Mouse (Mus musculus): ENCODE measurements around the gene Ankra2.

Ankra2 gene

DNA sequence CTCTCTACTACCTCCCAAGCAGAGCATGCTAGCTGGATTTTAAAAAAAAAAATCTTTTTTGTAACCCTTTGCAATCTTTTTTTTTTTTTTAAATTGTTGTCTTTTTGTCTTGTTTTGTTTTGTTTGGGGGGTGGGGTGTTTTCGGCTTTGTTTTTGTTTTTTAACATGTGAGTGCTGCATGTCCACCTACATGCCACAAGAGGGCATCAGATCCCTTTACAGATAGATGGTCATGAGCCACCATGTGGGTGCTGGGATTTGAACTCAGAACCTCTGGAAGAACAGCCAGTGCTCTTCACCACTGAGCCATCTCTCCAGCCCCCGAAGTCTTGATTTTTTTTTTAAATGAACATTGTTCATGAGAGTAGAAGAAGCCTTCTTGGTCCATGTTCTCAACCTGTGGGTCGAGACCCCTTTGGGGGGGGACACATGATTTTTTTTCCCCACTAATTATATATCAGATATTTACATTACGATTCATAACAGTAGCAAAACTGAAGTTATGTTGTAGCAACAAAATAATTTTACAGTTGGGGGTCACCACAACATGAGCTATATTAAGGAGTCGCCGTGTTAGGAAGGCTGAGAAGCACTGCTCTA is 35.1 kb downstream of the Ankra2 start:
- no peak for DNase-seq

DNA sequence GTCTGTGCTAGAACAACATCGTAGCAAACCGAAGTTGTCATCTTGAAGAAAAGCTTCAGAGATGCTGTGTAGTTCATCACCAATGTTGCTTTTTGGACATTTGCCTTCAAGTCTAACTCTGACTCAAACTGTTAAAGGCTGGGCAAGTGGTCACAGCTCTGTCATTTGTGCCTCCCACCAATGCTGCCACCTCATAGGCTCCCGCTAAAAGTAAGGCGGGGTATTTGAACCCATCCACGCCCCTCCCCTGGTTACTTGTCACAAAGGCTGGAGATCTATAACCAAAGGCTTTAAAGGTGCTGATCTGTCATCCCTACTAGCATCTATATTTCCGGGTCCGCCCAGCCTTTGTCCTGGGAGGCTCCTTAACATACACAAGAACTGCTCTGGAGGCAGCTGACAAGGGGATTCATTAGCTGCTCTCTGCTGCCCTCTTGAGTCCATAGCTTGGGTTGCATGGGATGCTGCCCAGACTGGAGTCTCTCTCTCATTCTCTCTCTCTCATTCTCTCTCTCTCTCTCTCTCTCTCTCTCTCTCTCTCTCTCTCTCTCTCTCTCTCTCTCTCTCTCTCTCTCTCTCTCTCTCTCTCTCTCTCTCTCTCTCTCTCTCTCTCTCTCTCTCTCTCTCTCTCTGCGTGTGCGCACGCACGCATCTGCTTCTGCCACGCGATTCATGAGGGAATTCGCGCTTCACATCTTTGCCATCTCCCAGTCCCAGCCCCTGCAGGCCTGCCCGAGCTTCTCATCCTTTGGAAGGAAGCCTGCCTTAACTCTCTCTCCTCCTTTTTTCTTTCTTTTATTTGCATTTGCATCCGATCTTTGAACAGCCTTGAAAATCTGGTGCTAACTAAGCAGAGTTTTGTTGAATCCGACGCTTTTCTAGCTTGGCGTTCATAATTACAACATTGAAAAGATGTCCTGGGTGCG is 36.2 kb downstream of the Ankra2 start:
- peak; percentile 80 for DNase-seq

DNA sequence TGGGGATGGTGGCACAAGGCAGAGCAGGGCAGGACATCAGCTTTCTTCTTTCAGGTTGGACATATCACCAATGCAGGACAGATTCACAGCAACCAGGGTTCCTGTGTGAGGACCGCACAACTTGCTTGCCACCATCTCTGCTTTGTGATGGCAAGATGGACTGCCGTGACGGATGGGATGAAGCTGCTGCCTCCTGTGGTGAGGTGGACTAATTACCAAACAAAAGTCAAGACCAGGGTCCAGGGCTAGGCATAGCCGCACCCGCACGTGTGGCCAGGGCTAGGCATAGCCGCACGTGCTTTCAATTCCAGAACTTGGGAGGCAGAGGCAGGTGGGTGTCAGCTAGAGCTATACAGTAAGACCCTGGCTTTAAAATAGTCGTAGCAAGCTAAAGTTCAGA is 42.4 kb downstream of the Ankra2 start:
- no peak for DNase-seq

DNA sequence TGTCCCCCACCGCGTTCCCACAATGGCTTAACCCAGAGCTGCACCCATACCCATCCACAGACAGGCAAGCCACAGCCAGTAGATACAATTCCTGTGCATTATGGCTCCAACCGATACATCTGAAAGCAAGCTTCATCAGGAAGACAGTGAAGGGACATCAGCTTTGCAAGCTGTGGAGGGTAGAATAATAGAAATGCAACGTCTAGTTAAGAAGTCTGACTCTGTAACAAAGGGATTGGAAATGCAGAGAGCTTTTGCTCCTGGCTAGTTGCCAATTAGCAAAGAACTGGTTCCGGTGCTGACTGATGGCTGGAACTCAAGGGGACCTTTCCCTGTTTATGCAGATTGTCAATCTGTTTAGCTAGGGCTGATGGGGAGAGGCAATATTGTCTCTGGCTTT is 43.5 kb downstream of the Ankra2 start:
- DNase-seq, result no peak

DNA sequence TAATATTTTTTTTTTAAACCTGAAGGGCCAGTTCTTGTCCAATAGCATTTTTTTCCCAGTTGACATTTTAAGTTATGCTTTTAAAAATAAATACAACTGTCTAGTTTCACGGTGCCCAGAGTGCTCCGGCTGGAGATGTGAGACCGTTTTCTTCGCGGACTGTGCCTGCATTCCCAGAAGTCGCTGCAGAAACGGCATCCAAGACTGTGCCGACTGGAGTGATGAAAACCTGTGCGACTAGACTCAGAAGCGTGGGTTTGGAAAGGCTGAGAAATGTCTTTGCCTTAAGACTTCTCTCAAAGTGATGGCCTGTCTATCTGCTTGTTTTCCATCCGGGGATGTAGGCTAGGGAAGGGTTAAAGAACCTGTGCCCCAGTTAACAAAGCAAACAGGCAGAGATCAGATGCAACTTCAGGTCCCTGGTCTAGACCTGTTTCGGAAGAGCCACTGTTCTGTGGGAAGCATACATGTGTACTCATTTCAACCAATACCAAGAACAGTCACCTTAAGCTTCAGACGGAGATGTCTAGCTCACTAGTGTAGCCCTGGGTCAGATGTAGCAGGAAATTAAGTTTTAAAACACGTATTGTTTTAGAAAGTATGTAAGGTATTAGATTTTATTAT is 44.1 kb downstream of the Ankra2 start:
- DNase-seq, result no peak

DNA sequence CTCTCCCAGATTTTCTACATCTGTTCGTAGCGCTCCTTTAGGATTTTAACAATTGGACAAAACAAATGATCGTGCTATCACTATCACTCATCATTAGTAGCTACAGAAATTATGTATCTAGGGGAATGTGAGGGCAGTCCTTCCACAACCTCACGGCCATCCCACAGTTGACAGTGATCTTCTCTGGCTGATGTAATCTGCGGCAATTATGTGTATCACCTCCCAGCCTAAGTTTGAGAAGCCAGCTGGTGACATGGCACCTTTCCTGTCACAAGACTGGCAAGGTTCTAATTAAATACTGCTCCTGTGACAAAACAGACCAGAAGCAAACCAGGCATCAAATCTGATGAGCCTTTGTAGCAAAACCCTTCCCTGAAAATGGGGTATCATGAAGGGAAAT is 45.1 kb downstream of the Ankra2 start:
- no peak for DNase-seq

DNA sequence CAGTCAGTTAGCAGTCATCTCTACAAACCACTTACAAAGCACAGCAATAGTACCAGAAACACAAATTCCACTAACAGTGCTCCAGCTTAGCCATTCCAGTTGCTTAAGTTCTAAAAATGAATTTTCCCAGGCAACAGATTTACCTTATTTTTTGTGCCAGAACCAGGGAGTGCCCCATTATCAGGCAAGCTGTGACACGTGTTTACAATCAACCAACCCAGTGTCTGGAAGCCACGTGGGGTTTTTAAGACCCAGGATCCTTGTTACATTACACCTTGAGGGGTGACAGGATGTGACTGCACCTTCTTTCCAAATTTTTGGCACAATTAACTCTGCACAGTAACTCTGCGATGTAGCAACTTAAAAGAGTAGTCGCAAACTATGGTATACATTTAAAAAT is 45.9 kb downstream of the Ankra2 start:
- DNase-seq, result no peak

DNA sequence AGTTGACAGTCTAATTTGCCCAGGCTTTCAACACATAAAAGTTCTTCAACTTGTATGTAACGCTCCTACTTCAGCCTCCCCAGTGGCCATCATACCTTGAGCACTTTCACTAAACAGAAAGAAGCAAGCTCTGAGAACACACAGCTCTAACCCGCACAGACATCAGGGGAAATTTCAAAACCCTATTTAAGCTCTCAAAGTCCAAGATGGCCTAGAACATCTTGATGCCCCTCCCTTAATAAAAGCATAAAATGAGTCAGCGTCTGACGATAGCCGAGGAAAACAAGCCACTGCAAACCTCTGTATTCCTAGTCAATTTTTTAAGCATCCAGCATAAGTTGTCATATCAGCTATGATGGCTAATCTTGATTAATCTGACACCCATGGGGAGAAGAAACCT is 48.7 kb downstream of the Ankra2 start:
- no peak for DNase-seq

DNA sequence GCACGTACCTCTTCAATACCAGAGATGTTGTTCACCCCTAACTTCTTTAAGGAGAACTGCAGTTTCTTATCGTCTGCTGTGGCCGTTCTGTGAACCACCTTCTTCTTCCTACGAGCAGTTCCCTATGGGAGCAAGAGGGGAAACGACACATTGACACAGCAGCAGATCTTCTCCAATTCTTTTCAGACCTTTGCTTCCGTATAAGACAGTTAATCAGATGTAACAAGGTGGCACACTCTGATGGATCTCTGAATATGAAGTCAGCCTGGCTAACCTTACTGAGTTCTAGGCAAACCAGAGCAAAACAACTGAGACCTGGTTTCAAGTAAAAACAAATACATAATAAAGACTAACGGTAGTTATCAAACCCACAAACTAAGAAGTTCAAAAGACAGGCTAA is 50.8 kb downstream of the Ankra2 start:
- DNase-seq, result no peak

DNA sequence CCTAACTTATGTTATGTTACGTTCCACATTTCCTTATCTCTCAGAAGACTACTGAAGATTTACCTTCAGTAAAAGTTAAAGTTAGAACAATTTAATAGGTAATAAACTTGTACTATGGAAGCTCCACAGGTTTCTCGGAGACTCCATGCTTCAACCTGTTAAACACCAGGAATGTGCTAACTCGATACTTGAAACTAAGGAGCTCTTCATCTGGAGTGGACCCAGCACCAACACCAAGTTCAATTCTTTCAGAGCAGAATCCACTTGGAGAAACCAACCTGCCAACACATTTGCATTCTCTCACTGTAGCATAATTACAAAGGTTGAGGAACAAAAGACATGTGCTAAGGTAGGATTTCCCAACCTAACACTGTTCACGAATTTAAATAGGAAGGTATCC is 52.2 kb downstream of the Ankra2 start:
- DNase-seq, result no peak

DNA sequence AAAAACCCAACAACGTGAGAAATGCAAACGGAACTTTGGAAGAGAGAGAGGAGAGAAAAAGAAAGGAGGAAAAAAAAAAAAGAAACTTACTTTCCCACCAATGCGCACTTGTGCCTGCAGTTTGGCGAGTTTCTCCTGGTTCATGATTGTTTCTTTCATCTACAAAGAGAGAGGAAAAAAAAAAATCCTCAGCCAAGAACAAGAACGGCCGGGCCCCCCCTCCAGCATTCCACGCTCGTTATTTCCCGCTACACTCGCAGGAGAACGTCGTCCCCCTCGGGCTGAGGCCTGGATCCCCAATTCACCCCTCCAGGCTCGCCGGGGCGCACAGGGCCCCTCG is 53.2 kb downstream of the Ankra2 start:
- no peak for DNase-seq

DNA sequence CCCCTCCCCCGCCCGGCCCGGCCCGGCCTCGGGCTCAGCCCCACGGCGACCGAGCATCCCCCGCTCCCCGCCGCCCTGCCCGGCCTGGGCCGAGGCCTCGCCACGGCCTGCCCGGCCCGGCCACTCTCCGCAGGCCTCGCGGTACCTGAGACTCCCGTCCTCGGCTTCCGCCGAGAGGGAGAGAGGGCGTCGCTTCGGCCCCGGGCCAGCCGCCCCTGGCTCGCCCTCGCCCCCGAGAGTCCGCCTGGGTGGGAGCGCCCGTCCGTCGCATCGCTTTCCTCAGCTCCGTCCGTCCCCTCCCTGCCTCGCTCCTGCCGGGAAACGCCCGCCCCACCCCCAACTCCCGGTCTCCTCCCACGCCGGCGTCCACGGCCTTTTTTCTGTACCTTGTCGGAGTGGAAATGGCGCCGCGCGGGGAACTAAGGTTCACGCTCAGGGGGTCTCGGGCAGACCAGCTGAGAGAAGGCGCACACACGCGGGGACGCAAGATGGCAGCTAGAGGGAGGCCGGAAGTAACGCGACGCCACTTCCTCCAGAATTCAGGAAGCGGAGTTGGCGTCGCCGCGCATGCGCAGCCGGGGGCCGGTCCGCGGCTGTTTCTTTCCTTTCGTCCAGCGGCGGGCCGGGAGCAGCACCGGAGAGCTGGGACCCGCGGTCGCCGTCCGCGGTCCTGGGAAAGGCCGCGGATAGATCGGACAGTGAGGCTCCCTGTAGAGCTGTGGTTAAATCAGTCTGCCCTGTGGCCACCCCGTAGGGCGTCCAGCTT is 53.8 kb downstream of the Ankra2 start, which contains the start of gene Btf3:
Gene Btf3 (minus strand): TSS at position 527 of the 766 bp plus-strand sequence.
- peak; percentile 95 for DNase-seq

DNA sequence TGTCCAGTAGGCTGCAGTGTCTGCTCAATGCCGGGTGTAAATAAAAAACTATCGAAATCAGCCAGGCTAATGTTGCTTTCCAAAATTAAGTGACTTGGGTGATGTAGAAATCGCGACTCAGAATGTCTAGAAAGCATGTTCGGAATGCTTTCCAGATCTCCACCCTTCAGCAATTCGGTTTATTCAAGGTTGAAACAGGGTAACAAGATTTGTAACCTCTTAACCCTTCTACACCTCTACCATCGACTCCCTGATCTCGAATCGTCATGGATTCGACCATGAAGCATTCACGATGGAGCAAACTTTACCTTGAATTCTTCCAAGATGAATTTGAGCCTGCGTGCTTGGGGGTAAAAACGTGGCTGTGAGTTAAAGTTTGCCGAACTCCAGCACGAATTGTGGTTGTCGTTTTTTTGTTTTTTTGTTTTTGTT is 54.4 kb downstream of the Ankra2 start:
- no peak for DNase-seq

DNA sequence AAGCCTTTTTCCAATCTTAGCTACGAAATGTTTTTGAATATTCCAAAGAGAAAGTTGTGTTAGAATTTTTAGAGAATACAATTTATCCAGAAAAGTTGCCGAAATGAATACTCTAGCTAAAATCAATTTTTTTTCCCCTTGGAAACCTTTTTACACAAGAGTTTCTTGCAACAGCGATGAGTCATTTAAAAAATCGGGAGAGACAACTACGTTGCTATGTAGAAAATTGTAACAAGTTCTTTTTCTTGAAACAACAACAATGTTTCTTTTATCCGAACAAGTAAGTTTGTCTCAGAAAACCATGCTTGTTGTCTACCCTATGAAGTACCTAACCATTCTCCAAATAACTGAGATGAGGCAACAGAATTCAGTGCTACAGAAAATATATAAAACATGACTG is 55.0 kb downstream of the Ankra2 start:
- no peak for DNase-seq
